Mouse (Mus musculus) limb, embryonic 14.5 days (tissue): ENCODE measurements around the gene Vps18. TPM values are rescaled to one million over a fixed set of nuclear protein-coding genes. Genes with fewer than 3 reads are reported as not detected.
A peak's percentile ranks its signal among the peaks of the same experiment; 100 is the strongest.

Experiments
- ATAC-seq: fragments of 200-750 bp; cut with Nextera tagmentation; 2 replicates; pipeline ENCODE4 v1.8.0; 2017; ENCODE audit warnings: low read depth, moderate number of reproducible peaks, moderate TSS enrichment; ENCODE audit not compliant: low FRiP score
- DNase-seq: peaks from one replicate; pipeline ENCODE4 v3.0.0-alpha.2; 2015; ENCODE audit warnings: low spot score
- H3K27ac ChIP-seq: fragments of 300-500 bp; sonication (generic); replicated peaks from 2 replicates; pipeline ENCODE4 v1.5.1; 2014; ENCODE audit warnings: low read depth, mild to moderate bottlenecking, low read length, moderate library complexity, mixed read lengths
- H3K27me3 ChIP-seq: fragments of 300-500 bp; sonication (generic); 2 replicates; pipeline ENCODE4 v1.6.1; 2014; ENCODE audit warnings: low read length, mixed read lengths; ENCODE audit not compliant: control insufficient read depth, insufficient read depth
- H3K36me3 ChIP-seq: fragments of 300-500 bp; sonication (generic); 2 replicates; pipeline ENCODE4 v1.6.1; 2014; ENCODE audit warnings: mild to moderate bottlenecking, low read length, moderate library complexity, mixed read lengths; ENCODE audit not compliant: control insufficient read depth, insufficient read depth
- H3K4me1 ChIP-seq: fragments of 300-500 bp; sonication (generic); 2 replicates; pipeline ENCODE4 v1.6.1; 2014; ENCODE audit warnings: antibody characterized with exemption, low read length, mixed read lengths; ENCODE audit not compliant: control insufficient read depth, insufficient read depth
- H3K4me2 ChIP-seq: fragments of 300-500 bp; sonication (generic); replicated peaks from 2 replicates; pipeline ENCODE4 v1.6.1; 2014; ENCODE audit warnings: low read depth, mild to moderate bottlenecking, low read length, moderate library complexity; ENCODE audit not compliant: severe bottlenecking
- H3K4me3 ChIP-seq: fragments of 300-500 bp; sonication (generic); replicated peaks from 2 replicates; pipeline ENCODE4 v1.5.1; 2014; ENCODE audit warnings: low read length
- H3K9ac ChIP-seq: fragments of 300-500 bp; sonication (generic); 2 replicates; pipeline ENCODE4 v1.6.1; 2014; ENCODE audit warnings: mild to moderate bottlenecking, low read depth, low read length, moderate library complexity; ENCODE audit not compliant: severe bottlenecking
- H3K9me3 ChIP-seq: fragments of 300-500 bp; sonication (generic); 2 replicates; pipeline ENCODE4 v1.6.1; 2016; ENCODE audit warnings: low read length; ENCODE audit not compliant: control insufficient read depth
- POLR2A ChIP-seq: fragments of 200-500 bp; IDR thresholded peaks from 2 replicates; pipeline ENCODE4 v1.8.0; 2012; ENCODE audit warnings: inconsistent platforms, mild to moderate bottlenecking, moderate library complexity, borderline replicate concordance; ENCODE audit not compliant: insufficient read depth, insufficient read length; ENCODE audit errors: extremely low read depth
- WGBS: fragments of 180-500 bp; shearing (Covaris S2); extraction: QIAGEN DNeasy Blood & Tissue Kit; methylation state at CpG from one replicate; pipeline ENCODE4 v1.1.7; 2014; 5-methylcytosine and 5-hydroxymethylcytosine counted together
- polyA plus RNA-seq, 2 experiments: library from polyadenylated mRNA; depleted of rRNA in 1 of 2; stranded (reverse) in 1 of 2; unstranded in 1 of 2; fragments of >200 nt; fragmentation: Nextera tagmentation in 1 of 2; extraction: Ambion mirVana in 1 of 2; gene quantifications; 2 replicates each; pipeline versions ENCODE4 v1.2.1 to v1.2.3; 2012 to 2014

The Vps18 gene
- polyA plus RNA-seq, 2 experiments = 14.8 to 17.0 TPM

DNA sequence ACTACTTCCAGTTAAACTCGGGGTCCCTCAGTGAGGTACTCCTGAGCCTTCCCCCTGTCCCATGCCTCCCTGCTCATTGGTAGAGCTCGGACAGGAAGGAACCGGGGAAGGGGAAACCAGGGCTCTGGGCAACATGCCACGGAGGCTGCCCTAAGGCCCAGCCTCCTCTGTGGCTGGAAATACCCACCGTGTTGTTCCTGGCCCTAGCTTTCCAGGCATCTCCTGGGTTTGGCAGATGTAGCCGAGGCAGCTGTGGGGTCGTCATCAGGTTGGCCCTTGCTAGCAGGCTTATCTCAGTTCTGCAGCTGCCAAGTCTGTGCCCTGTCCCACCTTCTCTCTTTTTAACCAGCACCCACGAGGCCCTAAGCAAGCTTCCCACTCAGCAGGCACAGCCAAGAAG lies 32.0 kb downstream of the Vps18 start:
- Histone ChIP-seq H3K9ac (no peak overlapping the region), H3K27ac (no peak overlapping the region), H3K4me1 (peaks cover 21% of the 10 kb centered on the region), H3K27me3 (peaks cover 51% of the 10 kb centered on the region), H3K36me3 (no peaks in the 10 kb centered on the region), H3K4me3 (no peak overlapping the region), H3K4me2 (no peak overlapping the region), H3K9me3 (no peaks in the 10 kb centered on the region)
- no peak for DNase-seq
- 58% methylated on average over 8 of the region's 8 CpGs for WGBS
- no peak for ATAC-seq
- no peak for TF ChIP-seq POLR2A

DNA sequence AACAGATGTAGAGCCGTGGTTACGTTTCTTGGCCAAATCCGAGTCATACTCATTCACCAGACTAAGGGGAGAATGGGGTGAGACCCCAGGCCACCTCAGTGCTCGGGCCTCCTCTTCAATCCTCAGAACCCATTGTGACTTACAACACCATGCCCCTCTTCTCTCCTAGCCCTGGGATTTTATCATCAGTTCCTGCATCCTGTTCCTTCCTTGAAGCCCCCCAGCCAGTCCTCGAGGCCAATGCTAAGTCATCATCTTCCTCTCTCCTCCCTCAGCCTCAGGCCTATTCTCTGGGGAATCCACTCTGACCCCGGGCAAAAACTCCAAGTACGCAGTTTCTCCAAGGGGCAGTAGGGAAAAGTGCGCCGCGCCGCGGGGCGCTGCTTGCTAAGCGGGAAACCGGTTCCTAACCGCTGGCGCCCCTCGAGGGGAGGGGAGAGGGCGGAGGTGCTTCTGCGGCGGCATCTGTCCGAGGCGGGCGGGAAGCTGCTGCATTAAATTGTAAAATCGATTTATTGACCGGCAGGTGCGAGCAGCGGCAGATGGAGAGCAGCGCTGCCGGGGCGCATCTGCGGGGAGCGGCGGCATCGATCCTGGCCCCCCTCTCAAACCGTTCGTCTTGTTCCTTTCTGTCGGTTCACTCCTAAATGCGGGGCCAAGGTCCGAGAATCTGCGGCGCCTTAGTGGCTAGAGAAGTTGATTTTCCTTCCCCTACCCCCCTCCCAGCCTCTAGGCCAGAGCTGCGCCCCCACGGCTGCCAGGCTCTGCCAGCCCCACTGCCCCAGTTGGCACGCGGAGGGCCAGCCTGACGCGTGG lies 33.4 kb downstream of the Vps18 start:
- no peaks in the 10 kb centered on the region for H3K9me3 ChIP-seq
- H3K4me1 ChIP-seq = peaks cover 32% of the 10 kb centered on the region
- 3% methylated on average over 46 of the region's 48 CpGs for WGBS
- no peak overlapping the region for H3K27ac ChIP-seq
- peak overlapping the region; percentile 43 for H3K9ac ChIP-seq
- no peak for ATAC-seq
- H3K4me2 ChIP-seq = peak overlapping the region; percentile 72
- H3K36me3 ChIP-seq = no peaks in the 10 kb centered on the region
- TF ChIP-seq POLR2A = no peak
- H3K27me3 ChIP-seq = peaks cover 64% of the 10 kb centered on the region
- peak overlapping the region; percentile 40 for H3K4me3 ChIP-seq
- no peak for DNase-seq

DNA sequence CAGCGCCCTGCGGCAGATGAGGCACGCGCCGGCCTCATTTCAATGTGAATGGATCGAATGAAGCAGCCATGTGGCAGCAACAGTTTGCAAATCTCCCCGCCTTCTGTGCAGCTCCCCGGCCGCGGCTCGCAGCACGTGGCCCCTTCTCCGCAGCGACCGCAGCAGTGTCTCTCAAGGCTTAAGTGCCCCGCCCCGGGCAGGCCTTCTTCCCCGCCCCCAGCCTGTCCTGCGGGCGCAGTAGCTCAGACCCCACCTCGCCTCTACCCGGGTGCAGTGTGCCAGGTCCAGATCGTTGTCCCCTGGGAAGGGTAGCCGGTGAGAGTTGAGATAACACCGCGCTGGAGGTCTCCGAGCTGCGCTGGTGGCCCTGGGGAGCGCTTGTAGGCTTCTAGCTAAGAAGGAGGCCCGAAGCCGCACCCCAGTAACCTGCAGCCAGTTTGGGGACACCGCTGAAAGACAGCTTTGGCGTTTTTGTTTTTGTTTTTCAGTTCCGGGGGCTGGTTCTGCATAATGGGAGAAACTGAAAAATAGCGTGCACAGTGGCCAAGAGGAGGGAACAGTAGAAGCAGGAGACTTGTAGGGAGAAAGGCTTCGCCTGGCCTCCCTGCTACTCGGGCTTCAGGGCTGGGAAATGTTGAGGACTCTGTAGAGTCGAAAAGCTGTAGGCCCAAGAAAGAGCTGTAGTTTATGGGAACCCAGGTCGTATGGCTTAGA lies 34.2 kb downstream of the Vps18 start:
- Histone ChIP-seq H3K4me1 (peaks cover 32% of the 10 kb centered on the region), H3K27ac (no peak overlapping the region), H3K27me3 (peaks cover 71% of the 10 kb centered on the region), H3K9me3 (no peaks in the 10 kb centered on the region), H3K4me2 (peak overlapping the region; percentile 72), H3K36me3 (no peaks in the 10 kb centered on the region), H3K4me3 (peak overlapping the region; percentile 40), H3K9ac (peak overlapping the region; percentile 43)
- ATAC-seq = 0 out of 2 replicates have a peak, but pooled peaks have one; percentile 9
- WGBS = 8% methylated on average over 36 of the region's 39 CpGs
- DNase-seq = no peak
- no peak for TF ChIP-seq POLR2A

DNA sequence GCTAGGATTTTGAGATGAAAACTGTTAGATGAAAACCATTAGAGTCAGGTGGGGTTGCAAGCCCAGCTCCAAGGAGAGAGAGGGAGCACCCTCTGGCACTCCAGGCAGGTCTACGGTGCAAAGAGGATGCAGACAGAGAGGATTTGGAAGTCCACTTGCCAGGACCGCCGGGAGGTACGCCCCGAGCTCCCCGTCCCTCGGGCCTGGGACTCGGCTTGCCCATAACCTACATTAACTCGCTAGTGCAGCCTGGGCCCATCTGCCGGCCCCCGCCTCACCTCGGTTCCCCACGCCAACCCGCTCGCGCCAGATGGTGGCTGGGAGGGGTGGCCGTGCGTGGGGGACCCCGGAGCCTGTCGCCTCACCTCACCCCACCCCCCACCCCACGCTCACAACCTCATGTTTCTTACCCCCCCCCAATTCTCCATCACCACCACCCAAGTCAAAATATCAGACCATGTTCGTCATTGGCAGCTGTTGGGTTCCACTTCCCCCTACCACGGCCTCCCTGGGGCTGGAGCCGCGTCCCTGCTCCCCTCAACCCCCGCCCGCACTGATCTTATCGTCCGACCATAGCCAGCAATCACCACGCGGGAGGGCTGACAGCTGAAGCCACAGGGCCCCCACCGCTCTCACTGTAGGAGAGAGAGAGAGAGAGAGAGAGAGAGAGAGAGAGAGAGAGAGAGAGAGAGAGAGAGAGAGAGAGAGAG lies 35.5 kb downstream of the Vps18 start:
- no peak for DNase-seq

More for the DNA sequence above, 35.5 kb downstream of the Vps18 start:
- no peak for ATAC-seq
- Histone ChIP-seq H3K27ac (no peak overlapping the region), H3K4me1 (peaks cover 32% of the 10 kb centered on the region), H3K4me2 (peak overlapping the region; percentile 84; the same call in 1 of the 2 replicates), H3K9ac (no peak overlapping the region), H3K27me3 (peaks cover 84% of the 10 kb centered on the region), H3K36me3 (no peaks in the 10 kb centered on the region), H3K9me3 (no peaks in the 10 kb centered on the region), H3K4me3 (peak overlapping the region; percentile 43)
- TF ChIP-seq POLR2A = no peak
- 6% methylated on average over 28 of the region's 32 CpGs for WGBS
